Mouse (Mus musculus): ENCODE data around the gene Il20ra. TPM values are rescaled to one million over a fixed set of nuclear protein-coding genes. Genes with fewer than 3 reads are reported as not detected.

Il20ra gene
- 0.11 and 0.18 TPM in 2 replicates for polyA plus RNA-seq (2015; fragmentation: Nextera tagmentation; extraction: Ambion mirVana)

- TF ChIP-seq EP300 (IDR thresholded peaks at IDR 0.05), result no peak
- peak; percentile 68 for TF ChIP-seq CTCF (IDR thresholded peaks at IDR 0.05)
- H3K27me3 ChIP-seq (replicated peaks; ENCODE audit: insufficient read depth, low read length), result no peaks in the 10 kb centered on the region; the same call in 1 of the 2 replicates
Measured at GRCm38 (mm10) chr10:19712421-19712836, at the start of gene Il20ra. Il20ra (plus strand) TSS chr10:19712570.

GRCm38 (mm10) chr10:19668973-19669372, 43.4 kb upstream of the Il20ra start:
- Histone ChIP-seq H3K36me3 (ENCODE audit: insufficient read depth, low read length) (no peaks in the 10 kb centered on the region), H3K4me2 (replicated peaks; ENCODE audit: low read depth, low read length) (no peak overlapping the region), H3K9me3 (ENCODE audit: low read length) (no peaks in the 10 kb centered on the region), H3K4me3 (ENCODE audit: low read depth, low read length) (no peak overlapping the region), H3K27me3 (replicated peaks; ENCODE audit: insufficient read depth, low read length) (no peaks in the 10 kb centered on the region), H3K9ac (replicated peaks; ENCODE audit: low read depth) (no peak overlapping the region), H3K27ac (ENCODE audit: low read length) (no peak overlapping the region), H3K4me1 (ENCODE audit: insufficient read depth, low read depth, low read length) (no peaks in the 10 kb centered on the region)
- no peak for TF ChIP-seq CTCF (IDR thresholded peaks at IDR 0.05)
- no peak for TF ChIP-seq EP300 (IDR thresholded peaks at IDR 0.05)
- ATAC-seq (no peak), DNase-seq (ENCODE audit: low spot score) (no peak)
- 80% methylated on average over 5 of the region's 5 CpGs for WGBS

More at GRCm38 (mm10) chr10:19712421-19712836, at the start of gene Il20ra:
- Histone ChIP-seq H3K4me2 (replicated peaks; ENCODE audit: low read depth, low read length) (peak within 1 kb of the TSS; percentile 68), H3K9ac (replicated peaks; ENCODE audit: low read depth) (no peak within 1 kb of the TSS), H3K4me1 (ENCODE audit: insufficient read depth, low read depth, low read length) (no peaks in the 10 kb centered on the region; the same call in 1 of the 2 replicates), H3K36me3 (ENCODE audit: insufficient read depth, low read length) (no peaks in the 10 kb centered on the region), H3K9me3 (ENCODE audit: low read length) (no peaks in the 10 kb centered on the region), H3K27ac (ENCODE audit: low read length) (no peak within 1 kb of the TSS), H3K4me3 (ENCODE audit: low read depth, low read length) (peak within 1 kb of the TSS; percentile 37)
- ATAC-seq (peak; percentile 56), DNase-seq (ENCODE audit: low spot score) (peak; percentile 40)
- 2% methylated on average over 29 of the region's 29 CpGs for WGBS

- Histone ChIP-seq H3K36me3 (ENCODE audit: insufficient read depth, low read length) (no peaks in the 10 kb centered on the region), H3K27me3 (replicated peaks; ENCODE audit: insufficient read depth, low read length) (no peaks in the 10 kb centered on the region), H3K9me3 (ENCODE audit: low read length) (no peaks in the 10 kb centered on the region), H3K27ac (ENCODE audit: low read length) (no peak overlapping the region), H3K4me1 (ENCODE audit: insufficient read depth, low read depth, low read length) (no peaks in the 10 kb centered on the region), H3K4me3 (ENCODE audit: low read depth, low read length) (no peak overlapping the region), H3K4me2 (replicated peaks; ENCODE audit: low read depth, low read length) (no peak overlapping the region), H3K9ac (replicated peaks; ENCODE audit: low read depth) (no peak overlapping the region)
- ATAC-seq (no peak), DNase-seq (ENCODE audit: low spot score) (no peak)
- TF ChIP-seq CTCF (IDR thresholded peaks at IDR 0.05) (no peak), EP300 (IDR thresholded peaks at IDR 0.05) (no peak)
Measured at GRCm38 (mm10) chr10:19672015-19672414, 40.4 kb upstream of the Il20ra start.

- peak; percentile 62 for TF ChIP-seq CTCF (IDR thresholded peaks at IDR 0.05)
- TF ChIP-seq EP300 (IDR thresholded peaks at IDR 0.05), result 0 out of 2 replicates have a peak, but pooled peaks have one; percentile 13
- Histone ChIP-seq H3K4me2 (replicated peaks; ENCODE audit: low read depth, low read length) (no peak overlapping the region), H3K27me3 (replicated peaks; ENCODE audit: insufficient read depth, low read length) (no peaks in the 10 kb centered on the region), H3K27ac (ENCODE audit: low read length) (no peak overlapping the region), H3K9me3 (ENCODE audit: low read length) (no peaks in the 10 kb centered on the region), H3K4me1 (ENCODE audit: insufficient read depth, low read depth, low read length) (no peaks in the 10 kb centered on the region), H3K36me3 (ENCODE audit: insufficient read depth, low read length) (no peaks in the 10 kb centered on the region), H3K4me3 (ENCODE audit: low read depth, low read length) (no peak overlapping the region), H3K9ac (replicated peaks; ENCODE audit: low read depth) (no peak overlapping the region)
- peak; percentile 70 for DNase-seq (ENCODE audit: low spot score)
- ATAC-seq, result no peak; the same call in 1 of the 2 replicates
- 70% methylated on average over 1 of the region's 1 CpGs for WGBS
Measured at GRCm38 (mm10) chr10:19673146-19673545, 39.2 kb upstream of the Il20ra start.

GRCm38 (mm10) chr10:19687686-19688085, 24.7 kb upstream of the Il20ra start:
- Histone ChIP-seq H3K9ac (replicated peaks; ENCODE audit: low read depth) (no peak overlapping the region), H3K9me3 (ENCODE audit: low read length) (no peaks in the 10 kb centered on the region), H3K4me2 (replicated peaks; ENCODE audit: low read depth, low read length) (no peak overlapping the region), H3K27ac (ENCODE audit: low read length) (no peak overlapping the region), H3K27me3 (replicated peaks; ENCODE audit: insufficient read depth, low read length) (no peaks in the 10 kb centered on the region), H3K4me3 (ENCODE audit: low read depth, low read length) (no peak overlapping the region), H3K36me3 (ENCODE audit: insufficient read depth, low read length) (no peaks in the 10 kb centered on the region), H3K4me1 (ENCODE audit: insufficient read depth, low read depth, low read length) (peaks cover 8% of the 10 kb centered on the region; the same call in 1 of the 2 replicates)
- DNase-seq (ENCODE audit: low spot score), result no peak
- WGBS, result 64% methylated on average over 3 of the region's 3 CpGs
- no peak for ATAC-seq
- TF ChIP-seq EP300 (IDR thresholded peaks at IDR 0.05), result no peak
- TF ChIP-seq CTCF (IDR thresholded peaks at IDR 0.05), result no peak

GRCm38 (mm10) chr10:19691287-19691686, 21.1 kb upstream of the Il20ra start:
- peak; percentile 49 for ATAC-seq

More at GRCm38 (mm10) chr10:19691287-19691686, 21.1 kb upstream of the Il20ra start:
- TF ChIP-seq CTCF (IDR thresholded peaks at IDR 0.05), result no peak
- no peak for TF ChIP-seq EP300 (IDR thresholded peaks at IDR 0.05)
- H3K9ac ChIP-seq (replicated peaks; ENCODE audit: low read depth), result no peak overlapping the region
- 0 out of 2 replicates have a peak overlapping the region, but pooled peaks have one; percentile 17 for H3K4me2 ChIP-seq (replicated peaks; ENCODE audit: low read depth, low read length)
- no peaks in the 10 kb centered on the region for H3K36me3 ChIP-seq (ENCODE audit: insufficient read depth, low read length)
- 0 out of 2 replicates have a peak overlapping the region, but pooled peaks have one; percentile 33 for H3K27ac ChIP-seq (ENCODE audit: low read length)
- no peaks in the 10 kb centered on the region for H3K9me3 ChIP-seq (ENCODE audit: low read length)
- WGBS, result 48% methylated on average over 3 of the region's 3 CpGs
- no peaks in the 10 kb centered on the region for H3K27me3 ChIP-seq (replicated peaks; ENCODE audit: insufficient read depth, low read length)
- peaks cover 8% of the 10 kb centered on the region; the same call in 1 of the 2 replicates for H3K4me1 ChIP-seq (ENCODE audit: insufficient read depth, low read depth, low read length)
- no peak overlapping the region for H3K4me3 ChIP-seq (ENCODE audit: low read depth, low read length)
- peak; percentile 57 for DNase-seq (ENCODE audit: low spot score)
